Mouse (Mus musculus) stomach, embryonic 16.5 days (tissue): Measurements from ENCODE around the gene P2ry13. TPM values are rescaled to one million over a fixed set of nuclear protein-coding genes. Genes with fewer than 3 reads are reported as not detected.

Experiments
- ATAC-seq: fragments of 200-750 bp; cut with Nextera tagmentation; 2 replicates; pipeline ENCODE4 v1.8.0; 2017; ENCODE audit warnings: moderate number of reproducible peaks, moderate TSS enrichment; ENCODE audit not compliant: insufficient read depth, low FRiP score
- H3K27ac ChIP-seq: fragments of 300-500 bp; sonication (generic); 2 replicates; pipeline ENCODE4 v1.5.1; 2014; ENCODE audit warnings: low read length
- H3K27me3 ChIP-seq: fragments of 300-500 bp; sonication (generic); 2 replicates; pipeline ENCODE4 v1.6.1; 2014; ENCODE audit warnings: low read length, control low read depth, mixed read lengths; ENCODE audit not compliant: control insufficient read depth, insufficient read depth
- H3K36me3 ChIP-seq: fragments of 300-500 bp; sonication (generic); 2 replicates; pipeline ENCODE4 v1.6.1; 2014; ENCODE audit warnings: low read length; ENCODE audit not compliant: control insufficient read depth, insufficient read depth
- H3K4me1 ChIP-seq: fragments of 300-500 bp; sonication (generic); 2 replicates; pipeline ENCODE4 v1.6.1; 2014; ENCODE audit warnings: low read length, control low read depth, mixed read lengths; ENCODE audit not compliant: control insufficient read depth, insufficient read depth
- H3K4me2 ChIP-seq: fragments of 300-500 bp; sonication (generic); 2 replicates; pipeline ENCODE4 v1.6.1; 2014; ENCODE audit warnings: low read depth, low read length, mixed read lengths
- H3K4me3 ChIP-seq: fragments of 300-500 bp; sonication (generic); replicated peaks from 2 replicates; pipeline ENCODE4 v1.5.1; 2014; ENCODE audit warnings: mild to moderate bottlenecking, low read length
- H3K9ac ChIP-seq: fragments of 300-500 bp; sonication (generic); 2 replicates; pipeline ENCODE4 v1.6.1; 2014; ENCODE audit warnings: low read length
- H3K9me3 ChIP-seq: fragments of 300-500 bp; sonication (generic); replicated peaks from 2 replicates; pipeline ENCODE4 v1.6.1; 2016; ENCODE audit warnings: low read length, control low read depth; ENCODE audit not compliant: control insufficient read depth
- WGBS: fragments of 180-500 bp; shearing (Covaris S2); extraction: QIAGEN DNeasy Blood & Tissue Kit; methylation state at CpG from one replicate; pipeline ENCODE4 v1.1.7; 2014; 5-methylcytosine and 5-hydroxymethylcytosine counted together
- polyA plus RNA-seq: library from polyadenylated mRNA; unstranded; fragments of >200 nt; fragmentation: Nextera tagmentation; extraction: Ambion mirVana; gene quantifications from 2 replicates; pipeline ENCODE4 v1.2.1, GENCODE M21; 2015

Gene P2ry13
- polyA plus RNA-seq, 1 experiment from 2014 or later = 1.9 TPM

DNA sequence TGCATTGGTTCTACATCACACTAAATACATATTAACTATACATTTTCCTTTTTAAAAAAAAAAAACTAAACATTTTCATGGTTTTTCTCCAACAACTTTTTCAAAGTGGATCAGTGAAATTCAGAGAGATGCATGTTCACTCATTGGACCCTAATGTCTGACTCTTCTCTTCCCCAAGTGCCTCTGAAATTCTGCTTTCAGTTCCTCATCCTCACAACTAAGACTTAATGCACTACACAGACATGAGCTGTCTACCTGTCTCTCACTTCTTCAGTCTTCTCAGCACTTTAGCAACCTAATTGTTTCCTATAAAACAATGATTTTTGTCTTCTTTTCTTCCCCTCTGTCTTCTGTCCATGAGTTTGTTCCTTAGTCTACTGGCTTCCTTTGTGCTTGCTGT is 14.7 kb upstream of the P2ry13 start:
- no peaks in the 10 kb centered on the region for H3K27me3 ChIP-seq
- H3K27ac ChIP-seq = no peak overlapping the region
- no peak overlapping the region for H3K4me3 ChIP-seq
- no peak overlapping the region for H3K9ac ChIP-seq
- no peaks in the 10 kb centered on the region for H3K36me3 ChIP-seq
- no peak for ATAC-seq
- H3K4me1 ChIP-seq = 0 out of 2 replicates have a peak, but pooled peaks cover 4% of the 10 kb centered on the region
- no peak overlapping the region for H3K4me2 ChIP-seq
- no peaks in the 10 kb centered on the region for H3K9me3 ChIP-seq

DNA sequence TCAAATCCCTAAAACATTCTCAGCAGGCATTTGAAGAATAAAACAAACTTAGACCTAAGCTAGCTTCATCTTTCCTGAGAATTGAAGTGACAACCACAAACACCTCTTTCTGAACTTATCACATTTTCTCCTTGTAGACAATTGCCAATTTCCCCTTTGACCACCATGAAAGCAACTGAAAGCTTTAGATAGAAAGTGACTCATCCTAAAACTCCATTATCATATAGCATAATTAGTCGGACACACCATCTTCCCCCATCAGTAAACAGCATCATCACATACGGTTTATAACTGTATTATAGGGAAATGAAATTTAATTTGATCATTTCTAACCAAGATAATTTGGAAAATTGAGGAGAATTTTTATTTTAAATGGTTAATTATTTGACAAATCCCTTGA is 11.6 kb upstream of the P2ry13 start:
- H3K27ac ChIP-seq = no peak overlapping the region
- WGBS = 81% methylated on average over 2 of the region's 2 CpGs
- no peak for ATAC-seq

DNA sequence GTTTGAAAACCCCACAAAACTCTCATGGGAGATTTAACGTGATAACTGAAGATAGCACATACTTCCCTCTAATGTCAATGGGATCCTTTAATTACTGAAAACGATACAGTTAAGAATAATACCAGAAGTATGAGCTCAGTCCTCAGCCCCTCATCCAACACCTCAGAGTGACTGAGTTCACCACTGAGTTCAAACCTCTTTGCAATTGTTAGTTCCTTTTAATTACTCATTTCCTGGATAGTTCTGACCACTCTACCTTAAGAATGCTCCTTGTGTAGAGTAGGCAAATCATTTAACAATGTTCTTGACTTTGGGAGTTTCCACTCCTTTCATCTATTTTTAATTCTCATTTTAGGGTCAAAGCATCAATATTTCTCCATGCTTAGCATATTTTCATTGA is 8.6 kb upstream of the P2ry13 start:
- Histone ChIP-seq H3K27ac (no peak overlapping the region), H3K4me2 (no peak overlapping the region), H3K4me3 (no peak overlapping the region), H3K9ac (no peak overlapping the region), H3K9me3 (no peaks in the 10 kb centered on the region), H3K27me3 (no peaks in the 10 kb centered on the region), H3K36me3 (no peaks in the 10 kb centered on the region), H3K4me1 (no peaks in the 10 kb centered on the region)
- no peak for ATAC-seq
- WGBS = 79% methylated on average over 2 of the region's 2 CpGs

More for the DNA sequence above, 11.6 kb upstream of the P2ry13 start:
- no peak overlapping the region for H3K4me3 ChIP-seq
- no peak overlapping the region for H3K9ac ChIP-seq
- no peaks in the 10 kb centered on the region for H3K36me3 ChIP-seq
- H3K4me1 ChIP-seq = 0 out of 2 replicates have a peak, but pooled peaks cover 4% of the 10 kb centered on the region
- no peaks in the 10 kb centered on the region for H3K27me3 ChIP-seq
- H3K9me3 ChIP-seq = no peaks in the 10 kb centered on the region
- H3K4me2 ChIP-seq = no peak overlapping the region

DNA sequence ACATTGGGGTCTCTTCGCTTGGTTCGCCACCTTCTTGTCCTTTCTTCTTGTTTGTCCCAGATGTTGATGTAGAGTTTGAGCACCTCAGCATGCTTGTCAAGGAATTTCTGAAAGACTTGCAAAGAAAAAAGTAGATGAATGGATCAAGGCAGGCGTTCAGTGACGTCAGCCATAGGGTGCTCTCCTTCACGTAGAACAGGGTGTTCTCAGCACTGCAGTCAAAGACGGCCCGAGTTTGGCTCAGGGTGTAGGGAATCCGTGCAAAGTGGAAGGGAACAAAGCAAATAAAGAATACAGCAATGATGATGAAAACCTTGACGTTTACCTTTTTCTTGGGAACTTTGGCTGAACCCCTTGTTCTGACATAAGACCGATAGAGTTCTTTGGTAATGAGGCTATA is 6.5 kb upstream of the P2ry13 start:
- Histone ChIP-seq H3K4me1 (no peaks in the 10 kb centered on the region), H3K4me2 (no peak overlapping the region), H3K27ac (no peak overlapping the region), H3K9ac (no peak overlapping the region), H3K9me3 (no peaks in the 10 kb centered on the region), H3K36me3 (no peaks in the 10 kb centered on the region), H3K4me3 (no peak overlapping the region), H3K27me3 (no peaks in the 10 kb centered on the region)
- WGBS = 82% methylated on average over 10 of the region's 10 CpGs
- ATAC-seq = no peak

DNA sequence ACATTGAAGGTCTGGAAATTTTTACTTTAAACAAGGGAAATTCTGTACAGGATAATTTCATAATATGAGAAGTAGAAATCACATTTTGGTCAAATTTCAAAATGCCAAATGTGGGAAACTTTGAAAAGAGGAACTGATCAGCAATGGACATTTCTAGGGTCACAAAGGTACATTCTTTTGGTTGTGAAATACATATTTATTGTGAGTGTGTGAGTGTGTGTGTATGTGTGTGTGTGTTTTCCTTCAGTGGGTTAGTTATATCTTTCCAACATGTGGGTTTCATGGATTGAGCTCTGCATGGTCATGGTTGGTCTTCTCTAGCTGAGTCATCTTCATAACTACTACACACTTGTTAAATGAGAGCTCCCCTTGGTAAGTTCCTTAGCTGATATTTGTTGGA is 1.7 kb upstream of the P2ry13 start:
- no peak overlapping the region for H3K27ac ChIP-seq
- H3K36me3 ChIP-seq = no peaks in the 10 kb centered on the region
- H3K27me3 ChIP-seq = no peaks in the 10 kb centered on the region
- peaks cover 4% of the 10 kb centered on the region; the same call in 1 of the 2 replicates for H3K4me1 ChIP-seq
- no peak overlapping the region for H3K9ac ChIP-seq
- no peaks in the 10 kb centered on the region for H3K9me3 ChIP-seq
- H3K4me2 ChIP-seq = no peak overlapping the region
- no peak overlapping the region for H3K4me3 ChIP-seq
- ATAC-seq = no peak

DNA sequence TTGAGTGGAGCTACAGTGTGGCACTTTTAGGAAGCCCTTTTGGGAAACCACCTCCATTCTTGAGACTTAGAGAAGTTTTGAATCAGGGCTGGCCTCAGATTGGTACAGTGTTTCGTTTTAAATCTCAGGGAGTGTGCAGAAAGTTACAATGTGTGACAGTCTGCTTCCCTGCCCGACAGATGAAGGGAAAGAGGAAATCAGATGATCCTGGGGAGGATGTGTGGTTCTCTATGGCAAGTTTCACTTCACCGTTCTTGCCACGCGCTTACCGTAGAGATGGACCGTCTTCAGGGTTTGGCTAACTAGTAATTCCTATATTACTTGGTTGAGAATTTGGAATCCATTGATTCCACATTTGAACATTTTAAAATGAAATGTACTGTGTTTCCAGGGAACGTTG is 1.1 kb upstream of the P2ry13 start:
- no peak for ATAC-seq
- Histone ChIP-seq H3K27me3 (no peaks in the 10 kb centered on the region), H3K9me3 (no peaks in the 10 kb centered on the region), H3K36me3 (no peaks in the 10 kb centered on the region), H3K4me1 (peaks cover 4% of the 10 kb centered on the region; the same call in 1 of the 2 replicates), H3K27ac (no peak overlapping the region), H3K9ac (no peak overlapping the region), H3K4me2 (no peak overlapping the region), H3K4me3 (no peak overlapping the region)
- WGBS = 88% methylated on average over 8 of the region's 8 CpGs

DNA sequence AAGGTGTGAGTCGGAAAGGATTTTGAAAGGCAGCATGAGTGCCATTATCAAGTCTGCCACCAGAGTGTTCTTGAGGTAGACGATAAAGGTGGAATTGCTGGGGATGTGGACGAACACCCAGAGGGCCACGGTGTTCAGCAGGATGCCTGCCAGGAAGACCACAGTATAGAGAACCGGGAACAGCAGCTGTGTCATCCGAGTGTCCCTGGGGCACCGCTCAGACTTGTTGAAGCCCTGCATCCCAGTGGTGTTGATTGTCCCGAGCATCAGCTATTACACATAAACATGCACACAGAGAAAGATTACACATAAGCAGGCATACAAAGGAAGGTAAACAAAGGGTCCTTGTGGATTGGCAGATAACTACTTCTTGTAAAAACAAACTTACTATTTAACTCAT is 593 bp downstream of the P2ry13 start:
- Histone ChIP-seq H3K27me3 (no peaks in the 10 kb centered on the region), H3K4me1 (peaks cover 4% of the 10 kb centered on the region; the same call in 1 of the 2 replicates), H3K4me2 (no peak overlapping the region), H3K9ac (no peak overlapping the region), H3K4me3 (no peak overlapping the region), H3K36me3 (no peaks in the 10 kb centered on the region), H3K9me3 (no peaks in the 10 kb centered on the region), H3K27ac (no peak overlapping the region)
- WGBS = 66% methylated on average over 8 of the region's 8 CpGs
- no peak for ATAC-seq

DNA sequence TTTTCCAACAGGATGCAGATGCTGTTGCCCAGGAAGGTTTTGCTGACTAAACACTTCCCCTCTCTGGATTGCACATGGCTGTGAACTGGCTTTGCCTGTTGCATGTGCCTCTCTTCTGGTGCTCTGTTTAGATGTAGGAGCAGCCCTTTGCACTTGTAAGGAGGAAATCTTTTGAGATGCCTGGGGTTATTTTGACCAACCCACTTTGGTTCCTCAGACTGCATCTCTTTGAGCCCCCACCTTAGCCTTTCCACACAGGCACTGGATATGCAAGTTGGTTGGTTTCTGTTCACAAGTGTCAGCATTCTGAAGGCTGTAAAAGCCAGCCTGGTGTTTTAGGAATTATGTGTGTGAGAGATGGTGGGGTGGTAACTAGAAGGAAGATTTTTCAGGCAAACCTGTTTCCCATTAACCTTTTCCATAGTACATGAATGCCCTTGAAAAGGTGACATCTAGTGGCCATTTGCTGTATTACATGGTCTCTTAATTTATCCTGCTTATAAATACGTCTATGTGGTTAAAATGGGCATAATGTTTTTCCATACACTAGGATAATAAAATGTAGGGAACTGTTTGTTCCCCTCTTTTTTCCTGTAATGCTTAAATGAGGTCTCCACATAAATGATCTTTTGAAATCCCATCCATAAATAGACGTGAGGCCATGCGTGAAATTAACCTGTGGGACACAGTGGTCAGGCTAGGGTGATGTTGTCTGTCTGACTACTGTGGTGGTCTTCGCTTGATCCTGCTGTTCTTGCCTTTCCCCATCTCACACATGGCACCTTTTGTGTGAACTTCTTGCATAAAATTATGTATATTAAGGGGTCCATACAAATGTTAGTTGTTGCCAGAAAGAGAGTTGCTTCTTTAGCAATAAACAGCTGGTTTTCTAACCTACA is 1.8 kb downstream of the P2ry13 start:
- WGBS = 73% methylated on average over 4 of the region's 4 CpGs
- Histone ChIP-seq H3K36me3 (no peaks in the 10 kb centered on the region), H3K9me3 (no peaks in the 10 kb centered on the region), H3K4me3 (no peak overlapping the region), H3K4me2 (no peak overlapping the region; the same call in 1 of the 2 replicates), H3K9ac (no peak overlapping the region), H3K4me1 (peaks cover 4% of the 10 kb centered on the region; the same call in 1 of the 2 replicates), H3K27ac (no peak overlapping the region), H3K27me3 (no peaks in the 10 kb centered on the region)
- ATAC-seq = 0 out of 2 replicates have a peak, but pooled peaks have one; percentile 29

DNA sequence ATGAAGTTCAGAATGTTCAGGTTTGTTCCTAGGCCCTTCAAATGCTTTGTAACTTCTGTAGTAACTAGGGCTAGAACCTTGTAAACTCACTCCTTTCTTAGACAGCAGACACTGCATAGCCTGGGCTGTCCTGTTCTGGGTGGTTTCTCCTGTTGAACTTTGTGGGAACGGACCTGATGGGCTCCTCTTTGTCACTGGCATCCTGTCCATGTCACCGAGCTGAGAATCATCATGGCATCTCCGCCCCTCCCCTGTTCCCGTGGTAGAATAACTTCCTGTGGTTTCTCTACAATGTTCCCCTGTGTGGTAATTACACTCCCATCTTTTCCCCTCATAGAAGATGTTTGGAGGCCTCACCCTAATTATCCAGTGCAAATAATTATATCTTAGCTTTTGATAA is 4.7 kb downstream of the P2ry13 start:
- no peak for ATAC-seq
- H3K36me3 ChIP-seq = no peaks in the 10 kb centered on the region
- whole genome bisulfite sequencing = 78% methylated on average over 4 of the region's 4 CpGs

More for the DNA sequence above, 4.7 kb downstream of the P2ry13 start:
- H3K27ac ChIP-seq = no peak overlapping the region
- no peak overlapping the region for H3K4me2 ChIP-seq
- no peaks in the 10 kb centered on the region for H3K27me3 ChIP-seq
- peaks cover 4% of the 10 kb centered on the region; the same call in 1 of the 2 replicates for H3K4me1 ChIP-seq
- no peaks in the 10 kb centered on the region for H3K9me3 ChIP-seq
- H3K9ac ChIP-seq = no peak overlapping the region
- no peak overlapping the region for H3K4me3 ChIP-seq
